9 mouse cellular contexts compared by ENCODE assay signal in genomic region chr14:30354127-30354463, GRCm38 (mm10).
DNase-seq lines count a peak whose midpoint lies in the region; ATAC-seq and TF ChIP-seq lines count a peak whose summit lies in the region.
"Had no signal": no experiment of that assay in that cellular context is flagged by ENCODE, and none has a peak within 500 bp of the region (broad histone marks: within the 10 kb centered on the region; RNA-seq: fewer than 3 reads in every experiment).

No protein-coding gene starts in this region.

- no peak for TF ChIP-seq CTCF in liver, postnatal 0 days (IDR thresholded peaks at IDR 0.05; ENCODE audit: low read depth)

- no peak for TF ChIP-seq EP300 in liver, postnatal 0 days (IDR thresholded peaks at IDR 0.05; ENCODE audit: low read depth)

- H3K4me1 ChIP-seq in heart, embryonic 10.5 days: peaks cover 26% of the 10 kb centered on the region
- H3K4me1 ChIP-seq in forebrain, embryonic 15.5 days: peaks cover 26% of the 10 kb centered on the region
- peaks cover 8% of the 10 kb centered on the region for H3K4me1 ChIP-seq in liver, postnatal 0 days (ENCODE audit: insufficient read depth)

- H3K9ac ChIP-seq in forebrain, embryonic 15.5 days (replicated peaks): peak overlapping the region; percentile 56
- no peak overlapping the region for H3K9ac ChIP-seq in liver, postnatal 0 days (replicated peaks)

- H3K27me3 ChIP-seq in heart, embryonic 10.5 days (ENCODE audit: insufficient read depth, poor library complexity, severe bottlenecking): peaks cover 41% of the 10 kb centered on the region
- no peaks in the 10 kb centered on the region; the same call in 1 of the 2 replicates for H3K27me3 ChIP-seq in forebrain, embryonic 15.5 days
- peaks cover 36% of the 10 kb centered on the region for H3K27me3 ChIP-seq in liver, postnatal 0 days (ENCODE audit: insufficient read depth, low read length)

- H3K4me2 ChIP-seq in forebrain, embryonic 15.5 days (replicated peaks): peak overlapping the region; percentile 95
- H3K4me2 ChIP-seq in liver, postnatal 0 days (ENCODE audit: low read depth, low read length): peak overlapping the region; percentile 81

- peak; percentile 39; the same call in 1 of the 2 replicates for ATAC-seq in forebrain, embryonic 15.5 days (replicated peaks)
- ATAC-seq in liver, postnatal 0 days: no peak

- H3K9me3 ChIP-seq in heart, embryonic 10.5 days: no peaks in the 10 kb centered on the region
- no peaks in the 10 kb centered on the region for H3K9me3 ChIP-seq in forebrain, embryonic 15.5 days
- H3K9me3 ChIP-seq in liver, postnatal 0 days (ENCODE audit: low read length): no peaks in the 10 kb centered on the region

- H3K27ac ChIP-seq in heart, embryonic 10.5 days: peak overlapping the region; percentile 91; the same call in 1 of the 2 replicates
- H3K27ac ChIP-seq in forebrain, embryonic 15.5 days (replicated peaks): peak overlapping the region; percentile 57
- no peak overlapping the region for H3K27ac ChIP-seq in liver, postnatal 0 days (ENCODE audit: low read depth)

- DNase-seq in heart, embryonic 10.5 days (ENCODE audit: low spot score): no peak
- DNase-seq in heart, adult 8-10 months (ENCODE audit: low spot score): no peak
- DNase-seq in ES-CJ7 (ENCODE audit: low read depth, low spot score): peak; percentile 41
- no peak for DNase-seq in liver, postnatal 0 days
- no peak for DNase-seq in embryo, embryonic 9.5 days (ENCODE audit: extremely low spot score)
- no peak for DNase-seq in ovary, postnatal 36 days (ENCODE audit: low spot score)
- no peak for DNase-seq in kidney, postnatal 25 days
- DNase-seq: thymus, adult 2 months had no signal

- no peaks in the 10 kb centered on the region for H3K36me3 ChIP-seq in heart, embryonic 10.5 days
- no peaks in the 10 kb centered on the region for H3K36me3 ChIP-seq in forebrain, embryonic 15.5 days
- H3K36me3 ChIP-seq in liver, postnatal 0 days (replicated peaks; ENCODE audit: insufficient read depth, low read length): no peaks in the 10 kb centered on the region

- H3K4me3 ChIP-seq in heart, embryonic 10.5 days: peak overlapping the region; percentile 72
- peak overlapping the region; percentile 56 for H3K4me3 ChIP-seq in forebrain, embryonic 15.5 days
- H3K4me3 ChIP-seq in liver, postnatal 0 days (ENCODE audit: low read depth, low read length): peak overlapping the region; percentile 46

- WGBS in heart, embryonic 10.5 days: 6% methylated on average over 8 of the region's 8 CpGs
- 3% methylated on average over 8 of the region's 8 CpGs for WGBS in forebrain, embryonic 15.5 days
- WGBS in liver, postnatal 0 days (ENCODE audit: insufficient replicate concordance): 8% methylated on average over 8 of the region's 8 CpGs
